Mouse (Mus musculus): ENCODE data around the gene Ccdc24. TPM values are rescaled to one million over a fixed set of nuclear protein-coding genes. Genes with fewer than 3 reads are reported as not detected.

Gene Ccdc24
- polyA plus RNA-seq, 1 experiment from 2014 or later = 1.8 TPM

DNA sequence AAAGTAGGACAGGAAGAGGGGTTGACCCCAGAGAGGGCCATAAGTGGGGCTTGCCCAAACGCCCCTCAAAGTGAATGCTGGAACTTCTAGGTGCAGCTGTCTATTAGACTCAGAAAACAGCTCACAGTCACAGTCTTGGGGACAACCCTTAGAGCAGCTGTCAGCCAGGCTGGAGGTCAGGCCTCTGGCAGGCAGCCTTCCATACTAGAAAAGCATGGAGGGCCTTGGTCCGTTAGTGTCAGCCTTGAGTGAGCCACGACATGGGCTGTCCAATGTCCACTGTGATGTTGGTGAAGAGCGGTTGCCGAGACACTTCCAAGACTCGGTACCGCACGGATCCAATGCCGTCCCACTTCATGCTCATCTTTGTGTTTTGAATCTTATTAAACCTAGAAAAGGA lies 1.3 kb upstream of the Ccdc24 start:
- Histone ChIP-seq H3K36me3 (peaks cover 51% of the 10 kb centered on the region), H3K4me1 (peaks cover 20% of the 10 kb centered on the region), H3K9ac (no peak overlapping the region), H3K27ac (no peak overlapping the region), H3K4me3 (replicated peaks) (no peak overlapping the region), H3K9me3 (replicated peaks) (no peaks in the 10 kb centered on the region), H3K4me2 (no peak overlapping the region), H3K27me3 (no peaks in the 10 kb centered on the region)
- ATAC-seq (replicated peaks; ENCODE audit: low FRiP score) = no peak
- WGBS = 84% methylated on average over 9 of the region's 9 CpGs

GRCm38 (mm10) chr4:117871787-117872186 lies 570 bp downstream of the Ccdc24 start:
- Histone ChIP-seq H3K9me3 (replicated peaks) (no peaks in the 10 kb centered on the region), H3K4me3 (replicated peaks) (no peak overlapping the region), H3K4me1 (peaks cover 33% of the 10 kb centered on the region), H3K27me3 (no peaks in the 10 kb centered on the region; the same call in 1 of the 2 replicates), H3K4me2 (peak overlapping the region; percentile 64), H3K36me3 (peaks cover 33% of the 10 kb centered on the region), H3K27ac (no peak overlapping the region), H3K9ac (no peak overlapping the region)
- WGBS = 48% methylated on average over 7 of the region's 7 CpGs
- ATAC-seq (replicated peaks; ENCODE audit: low FRiP score) = 0 out of 2 replicates have a peak, but pooled peaks have one; percentile 6

DNA sequence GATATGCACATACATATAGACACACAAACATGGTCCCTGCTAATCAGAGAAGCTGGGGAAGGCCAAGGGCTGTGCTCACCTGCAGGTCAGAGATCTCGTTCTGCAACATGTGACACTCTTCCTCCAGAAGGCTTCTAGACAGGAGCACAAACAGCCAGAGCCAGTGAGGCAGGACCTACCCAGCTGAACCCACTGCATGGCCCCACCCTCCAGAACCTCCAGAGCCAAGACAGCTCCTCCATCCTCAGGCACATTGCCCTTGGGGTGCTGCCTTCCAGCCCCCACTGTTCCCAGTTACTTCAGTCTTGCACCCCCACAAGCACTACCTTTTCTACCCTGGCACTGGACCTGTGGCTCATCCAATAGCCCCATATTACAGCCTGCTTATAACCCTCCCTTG lies 1.9 kb downstream of the Ccdc24 start:
- Histone ChIP-seq H3K27me3 (no peaks in the 10 kb centered on the region; the same call in 1 of the 2 replicates), H3K4me2 (no peak overlapping the region), H3K4me3 (replicated peaks) (no peak overlapping the region), H3K9ac (no peak overlapping the region), H3K36me3 (peaks cover 21% of the 10 kb centered on the region), H3K9me3 (replicated peaks) (no peaks in the 10 kb centered on the region), H3K4me1 (peaks cover 46% of the 10 kb centered on the region), H3K27ac (no peak overlapping the region)
- no peak for ATAC-seq (replicated peaks; ENCODE audit: low FRiP score)
- WGBS = 38% methylated on average over 1 of the region's 1 CpGs

GRCm38 (mm10) chr4:117869317-117869716 lies 3.0 kb downstream of the Ccdc24 start:
- peaks cover 46% of the 10 kb centered on the region for H3K4me1 ChIP-seq
- 74% methylated on average over 9 of the region's 9 CpGs for WGBS
- no peaks in the 10 kb centered on the region for H3K9me3 ChIP-seq (replicated peaks)
- no peak overlapping the region for H3K9ac ChIP-seq
- peaks cover 11% of the 10 kb centered on the region for H3K36me3 ChIP-seq
- ATAC-seq (replicated peaks; ENCODE audit: low FRiP score) = no peak
- H3K27me3 ChIP-seq = no peaks in the 10 kb centered on the region; the same call in 1 of the 2 replicates
- no peak overlapping the region for H3K4me2 ChIP-seq
- H3K4me3 ChIP-seq (replicated peaks) = no peak overlapping the region
- H3K27ac ChIP-seq = no peak overlapping the region

DNA sequence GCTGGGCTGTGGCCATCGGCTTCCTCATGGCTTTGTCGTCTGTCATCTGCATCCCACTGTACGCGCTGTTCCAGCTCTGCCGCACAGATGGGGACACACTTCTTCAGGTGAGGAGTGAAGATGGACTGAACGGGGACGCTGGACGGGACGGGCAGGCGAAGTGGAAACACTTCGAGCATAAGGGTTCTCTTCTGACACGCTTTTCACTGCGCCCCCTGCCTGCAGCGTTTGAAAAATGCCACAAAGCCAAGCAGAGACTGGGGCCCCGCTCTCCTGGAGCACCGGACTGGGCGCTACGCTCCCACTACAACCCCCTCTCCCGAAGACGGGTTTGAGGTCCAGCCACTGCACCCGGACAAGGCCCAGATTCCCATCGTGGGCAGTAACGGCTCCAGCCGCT lies 4.5 kb downstream of the Ccdc24 start:
- ATAC-seq (replicated peaks; ENCODE audit: low FRiP score) = no peak

GRCm38 (mm10) chr4:117867000-117867399 lies 5.4 kb downstream of the Ccdc24 start:
- Histone ChIP-seq H3K27ac (0 out of 2 replicates have a peak overlapping the region, but pooled peaks have one; percentile 74), H3K9me3 (replicated peaks) (no peaks in the 10 kb centered on the region), H3K9ac (no peak overlapping the region), H3K27me3 (no peaks in the 10 kb centered on the region; the same call in 1 of the 2 replicates), H3K4me1 (peaks cover 41% of the 10 kb centered on the region), H3K4me2 (no peak overlapping the region), H3K4me3 (replicated peaks) (no peak overlapping the region), H3K36me3 (no peaks in the 10 kb centered on the region)
- 64% methylated on average over 6 of the region's 6 CpGs for WGBS
- ATAC-seq (replicated peaks; ENCODE audit: low FRiP score) = no peak

More for the DNA sequence above, 4.5 kb downstream of the Ccdc24 start:
- H3K9ac ChIP-seq = no peak overlapping the region
- H3K27ac ChIP-seq = no peak overlapping the region
- no peaks in the 10 kb centered on the region for H3K36me3 ChIP-seq
- peak overlapping the region; percentile 28; the same call in 1 of the 2 replicates for H3K4me2 ChIP-seq
- no peaks in the 10 kb centered on the region for H3K9me3 ChIP-seq (replicated peaks)
- H3K27me3 ChIP-seq = no peaks in the 10 kb centered on the region; the same call in 1 of the 2 replicates
- 15% methylated on average over 24 of the region's 24 CpGs for WGBS
- H3K4me1 ChIP-seq = peaks cover 46% of the 10 kb centered on the region
- H3K4me3 ChIP-seq (replicated peaks) = peak overlapping the region; percentile 12; the same call in 1 of the 2 replicates

DNA sequence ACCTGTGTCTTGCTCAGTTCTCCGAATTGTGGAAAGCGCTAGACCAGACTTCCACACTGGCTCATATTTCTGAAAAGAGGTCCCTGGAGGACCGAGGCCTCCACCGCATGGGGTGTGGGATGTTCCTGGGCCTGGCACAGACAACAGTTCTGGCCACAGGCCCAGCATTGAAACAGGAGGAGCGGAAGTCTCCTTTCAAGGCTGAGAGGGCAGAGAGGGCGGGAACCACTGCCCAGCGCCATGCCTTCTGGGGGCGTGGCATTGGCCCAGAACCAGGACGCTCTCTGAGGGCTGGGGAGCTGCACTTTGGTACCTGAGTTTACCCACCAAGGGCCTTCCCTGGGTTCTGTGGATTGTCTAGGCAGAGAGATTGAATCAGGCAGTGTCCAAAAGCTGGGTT lies 6.3 kb downstream of the Ccdc24 start:
- Histone ChIP-seq H3K9ac (no peak overlapping the region), H3K9me3 (replicated peaks) (no peaks in the 10 kb centered on the region), H3K27me3 (no peaks in the 10 kb centered on the region; the same call in 1 of the 2 replicates), H3K4me3 (replicated peaks) (no peak overlapping the region), H3K27ac (peak overlapping the region; percentile 74), H3K4me1 (peaks cover 33% of the 10 kb centered on the region), H3K4me2 (peak overlapping the region; percentile 4; the same call in 1 of the 2 replicates), H3K36me3 (no peaks in the 10 kb centered on the region)
- peak; percentile 63 for ATAC-seq (replicated peaks; ENCODE audit: low FRiP score)
- WGBS = 16% methylated on average over 9 of the region's 9 CpGs

DNA sequence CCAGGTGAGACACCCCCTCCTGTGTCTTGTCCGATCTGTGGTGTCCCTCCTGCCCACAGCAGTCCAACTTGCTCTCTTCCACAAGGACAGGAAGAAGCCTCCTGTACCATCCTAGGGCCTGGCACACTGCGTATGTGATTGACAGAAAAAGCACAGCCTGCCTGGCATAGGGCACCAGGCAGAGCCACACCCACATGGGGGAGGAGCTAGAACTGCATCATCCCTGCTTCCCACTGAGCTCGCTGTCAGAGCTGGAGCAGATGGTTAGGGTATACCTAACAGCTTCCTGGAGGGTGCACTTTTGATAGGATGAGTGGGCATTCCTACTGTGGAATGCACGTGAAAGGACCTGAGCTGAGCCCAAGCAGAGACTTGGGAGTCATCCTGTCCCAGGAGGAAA lies 9.5 kb downstream of the Ccdc24 start:
- Histone ChIP-seq H3K9ac (no peak overlapping the region), H3K27ac (no peak overlapping the region), H3K4me3 (replicated peaks) (no peak overlapping the region), H3K4me2 (no peak overlapping the region), H3K36me3 (no peaks in the 10 kb centered on the region), H3K27me3 (no peaks in the 10 kb centered on the region), H3K9me3 (replicated peaks) (no peaks in the 10 kb centered on the region), H3K4me1 (peaks cover 31% of the 10 kb centered on the region)
- WGBS = 48% methylated on average over 4 of the region's 4 CpGs
- ATAC-seq (replicated peaks; ENCODE audit: low FRiP score) = no peak

- Histone ChIP-seq H3K27me3 (no peaks in the 10 kb centered on the region), H3K4me3 (replicated peaks) (no peak overlapping the region), H3K36me3 (peaks cover 12% of the 10 kb centered on the region), H3K27ac (no peak overlapping the region), H3K4me1 (peaks cover 8% of the 10 kb centered on the region), H3K9ac (no peak overlapping the region), H3K9me3 (replicated peaks) (no peaks in the 10 kb centered on the region), H3K4me2 (no peak overlapping the region)
- no peak for ATAC-seq (replicated peaks; ENCODE audit: low FRiP score)
- 83% methylated on average over 9 of the region's 9 CpGs for WGBS
These were observed 11.8 kb downstream of the Ccdc24 start for GRCm38 (mm10) chr4:117860570-117860969.

- H3K27ac ChIP-seq = no peak overlapping the region
- peaks cover 12% of the 10 kb centered on the region for H3K36me3 ChIP-seq
- H3K4me1 ChIP-seq = peaks cover 13% of the 10 kb centered on the region
- H3K9me3 ChIP-seq (replicated peaks) = no peaks in the 10 kb centered on the region
- ATAC-seq (replicated peaks; ENCODE audit: low FRiP score) = no peak; the same call in 1 of the 2 replicates
- WGBS = 84% methylated on average over 3 of the region's 3 CpGs
- no peak overlapping the region for H3K4me2 ChIP-seq
- H3K9ac ChIP-seq = no peak overlapping the region
- H3K4me3 ChIP-seq (replicated peaks) = no peak overlapping the region
- no peaks in the 10 kb centered on the region for H3K27me3 ChIP-seq
These were observed 13.6 kb downstream of the Ccdc24 start for GRCm38 (mm10) chr4:117858794-117859193.

DNA sequence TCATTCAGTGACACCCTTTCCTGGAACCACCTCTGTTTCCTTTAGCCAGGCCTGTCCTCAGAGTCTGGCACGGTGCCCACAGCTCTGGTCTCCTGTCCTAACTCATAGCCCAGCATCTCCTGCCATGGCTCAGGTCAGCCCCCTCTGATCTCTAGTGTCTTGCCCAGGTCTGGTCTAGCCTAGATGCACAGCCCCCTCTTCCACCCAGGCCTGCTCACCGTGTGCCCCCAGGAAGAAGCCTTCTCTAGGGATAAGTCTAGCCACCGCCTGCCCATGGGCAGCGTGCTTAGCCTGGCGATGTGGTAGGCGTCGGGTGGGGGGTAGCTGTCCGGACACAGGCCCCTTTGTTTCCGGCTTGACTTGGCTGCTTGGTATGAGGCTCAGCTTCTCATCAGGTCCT lies 17.2 kb downstream of the Ccdc24 start:
- H3K9me3 ChIP-seq (replicated peaks) = no peaks in the 10 kb centered on the region
- no peak overlapping the region for H3K4me3 ChIP-seq (replicated peaks)
- H3K9ac ChIP-seq = no peak overlapping the region
- peaks cover 13% of the 10 kb centered on the region for H3K4me1 ChIP-seq
- H3K4me2 ChIP-seq = no peak overlapping the region
- H3K27me3 ChIP-seq = no peaks in the 10 kb centered on the region
- peaks cover 12% of the 10 kb centered on the region for H3K36me3 ChIP-seq
- H3K27ac ChIP-seq = no peak overlapping the region
- WGBS = 87% methylated on average over 9 of the region's 9 CpGs
- no peak for ATAC-seq (replicated peaks; ENCODE audit: low FRiP score)

GRCm38 (mm10) chr4:117852152-117852868 lies 20.0 kb downstream of the Ccdc24 start:
- Histone ChIP-seq H3K36me3 (peaks cover 10% of the 10 kb centered on the region), H3K4me1 (peaks cover 14% of the 10 kb centered on the region), H3K27me3 (no peaks in the 10 kb centered on the region), H3K4me2 (no peak overlapping the region), H3K9me3 (replicated peaks) (no peaks in the 10 kb centered on the region), H3K4me3 (replicated peaks) (no peak overlapping the region), H3K27ac (no peak overlapping the region), H3K9ac (no peak overlapping the region)
- no peak for ATAC-seq (replicated peaks; ENCODE audit: low FRiP score)
- 86% methylated on average over 10 of the region's 10 CpGs for WGBS

All from kidney, embryonic 15.5 days (tissue).